Mouse (Mus musculus): ENCODE measurements at regions not wholly inside any gene's neighbourhood (a gene's known extent, or its start where the extent isn't known, plus 50 kb on each side); places are given as distances from the start of the nearest gene placed in this dataset.

- Histone ChIP-seq H3K27me3 (peaks cover 7% of the 10 kb centered on the region; the same call in 1 of the 2 replicates), H3K9me3 (no peaks in the 10 kb centered on the region), H3K4me1 (replicated peaks) (no peaks in the 10 kb centered on the region), H3K4me3 (no peak overlapping the region), H3K36me3 (no peaks in the 10 kb centered on the region), H3K4me2 (no peak overlapping the region), H3K9ac (no peak overlapping the region), H3K27ac (replicated peaks) (no peak overlapping the region)
- ATAC-seq (ENCODE audit: low FRiP score, low read depth), result no peak
- 92% methylated on average over 2 of the region's 2 CpGs for WGBS
Measured at GRCm38 (mm10) chrX:140164859-140165258, 102.2 kb downstream of the Pih1h3b start.

- H3K9me3 ChIP-seq, result no peaks in the 10 kb centered on the region
- H3K27me3 ChIP-seq, result peaks cover 7% of the 10 kb centered on the region; the same call in 1 of the 2 replicates
- no peak overlapping the region for H3K27ac ChIP-seq (replicated peaks)
- no peak for ATAC-seq (ENCODE audit: low FRiP score, low read depth)
- no peak overlapping the region for H3K4me3 ChIP-seq
- H3K36me3 ChIP-seq, result no peaks in the 10 kb centered on the region
- no peak overlapping the region for H3K9ac ChIP-seq
- H3K4me1 ChIP-seq (replicated peaks), result no peaks in the 10 kb centered on the region
- 84% methylated on average over 3 of the region's 3 CpGs for WGBS
- no peak overlapping the region for H3K4me2 ChIP-seq
Measured at GRCm38 (mm10) chrX:140165966-140166365, 103.3 kb downstream of the Pih1h3b start.

- no peak overlapping the region for H3K4me3 ChIP-seq
- ATAC-seq (ENCODE audit: low FRiP score, low read depth), result no peak
- H3K4me2 ChIP-seq, result no peak overlapping the region
- no peaks in the 10 kb centered on the region for H3K4me1 ChIP-seq (replicated peaks)
- no peaks in the 10 kb centered on the region for H3K9me3 ChIP-seq
- H3K36me3 ChIP-seq, result no peaks in the 10 kb centered on the region
- 80% methylated on average over 4 of the region's 4 CpGs for WGBS
- H3K27me3 ChIP-seq, result 0 out of 2 replicates have a peak, but pooled peaks cover 7% of the 10 kb centered on the region
- H3K9ac ChIP-seq, result no peak overlapping the region
- H3K27ac ChIP-seq (replicated peaks), result no peak overlapping the region
Measured at GRCm38 (mm10) chrX:140179850-140180249, 117.2 kb downstream of the Pih1h3b start.

- no peak for ATAC-seq (ENCODE audit: low FRiP score, low read depth)
- WGBS, result 95% methylated on average over 3 of the region's 3 CpGs
- H3K27ac ChIP-seq (replicated peaks), result no peak overlapping the region
- H3K36me3 ChIP-seq, result no peaks in the 10 kb centered on the region
- H3K9me3 ChIP-seq, result no peaks in the 10 kb centered on the region
- no peaks in the 10 kb centered on the region for H3K4me1 ChIP-seq (replicated peaks)
- 0 out of 2 replicates have a peak, but pooled peaks cover 3% of the 10 kb centered on the region for H3K27me3 ChIP-seq
- no peak overlapping the region for H3K4me2 ChIP-seq
- no peak overlapping the region for H3K4me3 ChIP-seq
- H3K9ac ChIP-seq, result no peak overlapping the region
Measured at GRCm38 (mm10) chrX:140183003-140183402, 120.3 kb downstream of the Pih1h3b start.

- Histone ChIP-seq H3K4me1 (replicated peaks) (0 out of 2 replicates have a peak, but pooled peaks cover 2% of the 10 kb centered on the region), H3K9ac (no peak overlapping the region), H3K36me3 (no peaks in the 10 kb centered on the region), H3K27ac (replicated peaks) (no peak overlapping the region), H3K9me3 (no peaks in the 10 kb centered on the region), H3K4me2 (no peak overlapping the region), H3K27me3 (peaks cover 21% of the 10 kb centered on the region), H3K4me3 (no peak overlapping the region)
- ATAC-seq (ENCODE audit: low FRiP score, low read depth), result no peak
- WGBS, result 68% methylated on average over 3 of the region's 3 CpGs
Measured at GRCm38 (mm10) chrX:140203676-140204075, 138.4 kb upstream of the Frmpd3 start.

GRCm38 (mm10) chrX:140208791-140209190 lies 133.3 kb upstream of the Frmpd3 start:
- no peak overlapping the region for H3K4me2 ChIP-seq
- no peak overlapping the region for H3K9ac ChIP-seq
- no peak for ATAC-seq (ENCODE audit: low FRiP score, low read depth)
- H3K27ac ChIP-seq (replicated peaks), result no peak overlapping the region
- no peaks in the 10 kb centered on the region for H3K9me3 ChIP-seq
- peaks cover 7% of the 10 kb centered on the region; the same call in 1 of the 2 replicates for H3K4me1 ChIP-seq (replicated peaks)
- H3K36me3 ChIP-seq, result no peaks in the 10 kb centered on the region
- peaks cover 10% of the 10 kb centered on the region; the same call in 1 of the 2 replicates for H3K27me3 ChIP-seq
- H3K4me3 ChIP-seq, result no peak overlapping the region
- 61% methylated on average over 3 of the region's 3 CpGs for WGBS

- peak; percentile 69; the same call in 1 of the 2 replicates for ATAC-seq (ENCODE audit: low FRiP score, low read depth)
- H3K27ac ChIP-seq (replicated peaks), result no peak overlapping the region
Measured at GRCm38 (mm10) chrX:140212644-140213361, 129.3 kb upstream of the Frmpd3 start.

GRCm38 (mm10) chrX:140214198-140214849 lies 127.7 kb upstream of the Frmpd3 start:
- H3K9ac ChIP-seq, result no peak overlapping the region
- no peaks in the 10 kb centered on the region for H3K9me3 ChIP-seq
- no peak overlapping the region for H3K4me3 ChIP-seq
- H3K36me3 ChIP-seq, result no peaks in the 10 kb centered on the region
- H3K4me1 ChIP-seq (replicated peaks), result peaks cover 7% of the 10 kb centered on the region; the same call in 1 of the 2 replicates
- H3K27ac ChIP-seq (replicated peaks), result no peak overlapping the region
- no peak overlapping the region for H3K4me2 ChIP-seq
- no peak for ATAC-seq (ENCODE audit: low FRiP score, low read depth)
- WGBS, result 48% methylated on average over 4 of the region's 4 CpGs
- 0 out of 2 replicates have a peak, but pooled peaks cover 12% of the 10 kb centered on the region for H3K27me3 ChIP-seq

More at GRCm38 (mm10) chrX:140212644-140213361, 129.3 kb upstream of the Frmpd3 start:
- peaks cover 7% of the 10 kb centered on the region; the same call in 1 of the 2 replicates for H3K4me1 ChIP-seq (replicated peaks)
- H3K9ac ChIP-seq, result no peak overlapping the region
- H3K4me2 ChIP-seq, result no peak overlapping the region
- 0 out of 2 replicates have a peak, but pooled peaks cover 8% of the 10 kb centered on the region for H3K27me3 ChIP-seq
- no peaks in the 10 kb centered on the region for H3K36me3 ChIP-seq
- 45% methylated on average over 3 of the region's 3 CpGs for WGBS
- no peaks in the 10 kb centered on the region for H3K9me3 ChIP-seq
- no peak overlapping the region for H3K4me3 ChIP-seq

- Histone ChIP-seq H3K4me3 (no peak overlapping the region), H3K9ac (no peak overlapping the region), H3K27ac (replicated peaks) (no peak overlapping the region), H3K4me2 (no peak overlapping the region), H3K4me1 (replicated peaks) (no peaks in the 10 kb centered on the region), H3K27me3 (peaks cover 15% of the 10 kb centered on the region), H3K9me3 (no peaks in the 10 kb centered on the region), H3K36me3 (no peaks in the 10 kb centered on the region)
- 78% methylated on average over 4 of the region's 4 CpGs for WGBS
- no peak for ATAC-seq (ENCODE audit: low FRiP score, low read depth)
Measured at GRCm38 (mm10) chrX:140255790-140256189, 86.3 kb upstream of the Frmpd3 start.

GRCm38 (mm10) chrX:140269742-140270457 lies 72.2 kb upstream of the Frmpd3 start:
- Histone ChIP-seq H3K4me1 (replicated peaks) (no peaks in the 10 kb centered on the region), H3K36me3 (no peaks in the 10 kb centered on the region), H3K4me2 (no peak overlapping the region), H3K9ac (no peak overlapping the region), H3K9me3 (no peaks in the 10 kb centered on the region), H3K27me3 (peaks cover 18% of the 10 kb centered on the region), H3K4me3 (no peak overlapping the region), H3K27ac (replicated peaks) (no peak overlapping the region)
- ATAC-seq (ENCODE audit: low FRiP score, low read depth), result 0 out of 2 replicates have a peak, but pooled peaks have one; percentile 8
- 37% methylated on average over 5 of the region's 5 CpGs for WGBS

- Histone ChIP-seq H3K9me3 (no peaks in the 10 kb centered on the region), H3K9ac (peak overlapping the region; percentile 67), H3K4me2 (peak overlapping the region; percentile 56), H3K27ac (replicated peaks) (peak overlapping the region; percentile 83), H3K4me3 (peak overlapping the region; percentile 62), H3K36me3 (no peaks in the 10 kb centered on the region), H3K27me3 (peaks cover 38% of the 10 kb centered on the region), H3K4me1 (replicated peaks) (peaks cover 5% of the 10 kb centered on the region; the same call in 1 of the 2 replicates)
- 18% methylated on average over 29 of the region's 54 CpGs for WGBS
- peak; percentile 64 for ATAC-seq (ENCODE audit: low FRiP score, low read depth)
Measured at GRCm38 (mm10) chrX:140277327-140277947, 64.6 kb upstream of the Frmpd3 start.

Measured in hindbrain, embryonic 15.5 days (tissue).